Mouse (Mus musculus) forebrain, embryonic 11.5 days (tissue): ENCODE measurements at regions not wholly inside any gene's neighbourhood (a gene's known extent, or its start where the extent isn't known, plus 50 kb on each side); places are given as distances from the start of the nearest gene placed in this dataset.

Experiments used
- ATAC-seq: fragments of 200-750 bp; cut with Nextera tagmentation; replicated peaks from 2 replicates; pipeline ENCODE4 v1.8.0; 2017; ENCODE audit warnings: moderate TSS enrichment; ENCODE audit not compliant: low FRiP score
- DNase-seq: peaks from one replicate; pipeline ENCODE4 v3.0.0-alpha.2; 2017; ENCODE audit warnings: low spot score
- H3K27ac ChIP-seq: fragments of 300-500 bp; sonication (generic); 2 replicates; pipeline ENCODE4 v1.5.1; 2014; ENCODE audit warnings: low read depth, low read length
- H3K27me3 ChIP-seq: fragments of 300-500 bp; sonication (generic); 2 replicates; pipeline ENCODE4 v1.6.1; 2014; ENCODE audit warnings: mild to moderate bottlenecking, low read length, mixed read lengths; ENCODE audit not compliant: control insufficient read depth, insufficient read depth
- H3K36me3 ChIP-seq: fragments of 300-500 bp; sonication (generic); 2 replicates; pipeline ENCODE4 v1.6.1; 2014; ENCODE audit warnings: mild to moderate bottlenecking, low read length, moderate library complexity, mixed read lengths; ENCODE audit not compliant: control insufficient read depth, insufficient read depth
- H3K4me1 ChIP-seq: fragments of 300-500 bp; sonication (generic); replicated peaks from 2 replicates; pipeline ENCODE4 v1.6.1; 2014; ENCODE audit warnings: low read length, mixed read lengths; ENCODE audit not compliant: control insufficient read depth, insufficient read depth
- H3K4me2 ChIP-seq: fragments of 300-500 bp; sonication (generic); 2 replicates; pipeline ENCODE4 v1.6.1; 2014; ENCODE audit warnings: low read depth, mild to moderate bottlenecking, low read length, moderate library complexity, mixed read lengths; ENCODE audit not compliant: severe bottlenecking
- H3K4me3 ChIP-seq: fragments of 300-500 bp; sonication (generic); 2 replicates; pipeline ENCODE4 v1.5.1; 2014; ENCODE audit warnings: low read depth, low read length
- H3K9ac ChIP-seq: fragments of 300-500 bp; sonication (generic); 2 replicates; pipeline ENCODE4 v1.6.1; 2014; ENCODE audit warnings: low read length
- H3K9me3 ChIP-seq: fragments of 300-500 bp; sonication (generic); 2 replicates; pipeline ENCODE4 v1.6.1; 2016; ENCODE audit warnings: low read length, mixed read lengths; ENCODE audit not compliant: control insufficient read depth
- WGBS: fragments of 180-500 bp; shearing (Covaris S2); extraction: QIAGEN DNeasy Blood & Tissue Kit; methylation state at CpG from one replicate; pipeline ENCODE4 v1.1.7; 2014; 5-methylcytosine and 5-hydroxymethylcytosine counted together

- H3K4me3 ChIP-seq, result no peak overlapping the region
- no peak overlapping the region for H3K27ac ChIP-seq
- no peaks in the 10 kb centered on the region; the same call in 1 of the 2 replicates for H3K27me3 ChIP-seq
- H3K9ac ChIP-seq, result no peak overlapping the region
- H3K4me1 ChIP-seq, result no peaks in the 10 kb centered on the region; the same call in 1 of the 2 replicates
- ATAC-seq, result no peak
- no peak for DNase-seq
- H3K4me2 ChIP-seq, result no peak overlapping the region
- no peaks in the 10 kb centered on the region for H3K9me3 ChIP-seq
- WGBS, result 81% methylated on average over 13 of the region's 13 CpGs
- no peaks in the 10 kb centered on the region for H3K36me3 ChIP-seq
Observed at GRCm38 (mm10) chr5:118359646-118360373, 114.8 kb downstream of the 2410131K14Rik start.

- no peaks in the 10 kb centered on the region for H3K9me3 ChIP-seq
- ATAC-seq, result no peak
- no peaks in the 10 kb centered on the region; the same call in 1 of the 2 replicates for H3K4me1 ChIP-seq
- 83% methylated on average over 15 of the region's 16 CpGs for WGBS
- H3K27ac ChIP-seq, result no peak overlapping the region
- H3K36me3 ChIP-seq, result no peaks in the 10 kb centered on the region
- no peak overlapping the region for H3K9ac ChIP-seq
- H3K4me2 ChIP-seq, result no peak overlapping the region
- DNase-seq, result no peak
- no peak overlapping the region for H3K4me3 ChIP-seq
- H3K27me3 ChIP-seq, result no peaks in the 10 kb centered on the region; the same call in 1 of the 2 replicates
Observed at GRCm38 (mm10) chr5:118360374-118361064, 115.5 kb downstream of the 2410131K14Rik start.

DNA sequence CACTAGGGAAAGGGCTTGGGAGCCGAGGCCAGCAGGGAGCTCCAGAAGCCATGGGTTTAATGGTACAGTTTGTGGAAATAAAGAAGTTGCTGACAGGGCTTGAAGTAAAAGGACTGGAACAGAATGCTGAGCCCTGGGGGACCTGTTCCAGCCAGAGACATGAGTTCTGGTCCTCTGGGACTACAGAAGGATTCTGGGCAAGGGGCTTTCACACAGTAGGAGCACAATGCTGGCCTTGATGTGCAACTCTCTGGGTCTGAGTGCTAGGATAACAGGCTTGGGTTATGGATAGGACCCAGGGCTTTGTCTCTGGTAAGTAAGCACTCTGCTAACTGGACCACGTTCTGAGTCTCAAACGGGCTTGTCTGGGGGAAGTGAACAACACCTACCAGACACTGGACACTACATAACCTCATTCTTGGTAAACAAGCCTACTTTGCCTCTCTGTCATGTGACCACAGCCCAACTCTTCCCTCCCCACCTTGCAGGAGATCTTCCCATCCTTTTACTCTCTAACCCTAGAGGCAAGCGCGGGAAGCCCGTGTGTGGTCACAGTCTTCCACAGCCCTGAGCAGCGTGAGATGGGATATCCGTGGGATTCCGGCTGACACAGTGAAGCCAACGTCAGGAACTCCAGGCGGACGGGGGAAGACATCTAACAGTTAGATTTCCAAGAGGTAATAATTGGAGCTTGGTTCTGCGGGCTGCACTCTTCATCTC lies 116.3 kb downstream of the 2410131K14Rik start:
- Histone ChIP-seq H3K36me3 (no peaks in the 10 kb centered on the region), H3K27me3 (no peaks in the 10 kb centered on the region; the same call in 1 of the 2 replicates), H3K9me3 (no peaks in the 10 kb centered on the region), H3K4me1 (no peaks in the 10 kb centered on the region), H3K9ac (no peak overlapping the region), H3K4me2 (no peak overlapping the region), H3K4me3 (no peak overlapping the region), H3K27ac (no peak overlapping the region)
- ATAC-seq (no peak), DNase-seq (no peak)
- 83% methylated on average over 13 of the region's 13 CpGs for WGBS

GRCm38 (mm10) chr5:118361853-118362406 lies 116.9 kb downstream of the 2410131K14Rik start:
- 85% methylated on average over 8 of the region's 8 CpGs for WGBS
- Histone ChIP-seq H3K4me3 (no peak overlapping the region), H3K4me1 (no peaks in the 10 kb centered on the region), H3K36me3 (no peaks in the 10 kb centered on the region), H3K27me3 (no peaks in the 10 kb centered on the region; the same call in 1 of the 2 replicates), H3K9me3 (no peaks in the 10 kb centered on the region), H3K4me2 (no peak overlapping the region), H3K27ac (no peak overlapping the region), H3K9ac (no peak overlapping the region)
- no peak for DNase-seq
- ATAC-seq, result no peak

GRCm38 (mm10) chr5:118362738-118363137 lies 117.7 kb downstream of the 2410131K14Rik start:
- no peak for ATAC-seq
- no peak overlapping the region for H3K4me2 ChIP-seq
- H3K27ac ChIP-seq, result no peak overlapping the region
- DNase-seq, result no peak
- no peaks in the 10 kb centered on the region for H3K9me3 ChIP-seq
- no peak overlapping the region for H3K4me3 ChIP-seq
- H3K9ac ChIP-seq, result no peak overlapping the region
- no peaks in the 10 kb centered on the region for H3K36me3 ChIP-seq
- WGBS, result 82% methylated on average over 4 of the region's 4 CpGs
- no peaks in the 10 kb centered on the region for H3K4me1 ChIP-seq
- no peaks in the 10 kb centered on the region; the same call in 1 of the 2 replicates for H3K27me3 ChIP-seq

- ATAC-seq, result no peak
- no peaks in the 10 kb centered on the region for H3K36me3 ChIP-seq
Observed at GRCm38 (mm10) chr5:118363154-118363553, 118.1 kb downstream of the 2410131K14Rik start.

GRCm38 (mm10) chr5:118364646-118365045 lies 119.6 kb downstream of the 2410131K14Rik start:
- Histone ChIP-seq H3K27ac (no peak overlapping the region), H3K9me3 (no peaks in the 10 kb centered on the region), H3K27me3 (no peaks in the 10 kb centered on the region; the same call in 1 of the 2 replicates), H3K4me2 (no peak overlapping the region), H3K36me3 (no peaks in the 10 kb centered on the region), H3K9ac (no peak overlapping the region), H3K4me3 (no peak overlapping the region), H3K4me1 (no peaks in the 10 kb centered on the region)
- DNase-seq (no peak), ATAC-seq (no peak)
- 96% methylated on average over 4 of the region's 4 CpGs for WGBS

More at GRCm38 (mm10) chr5:118363154-118363553, 118.1 kb downstream of the 2410131K14Rik start:
- H3K27ac ChIP-seq, result no peak overlapping the region
- no peaks in the 10 kb centered on the region for H3K9me3 ChIP-seq
- no peak for DNase-seq
- no peak overlapping the region for H3K4me3 ChIP-seq
- no peak overlapping the region for H3K9ac ChIP-seq
- no peaks in the 10 kb centered on the region; the same call in 1 of the 2 replicates for H3K27me3 ChIP-seq
- WGBS, result 71% methylated on average over 6 of the region's 6 CpGs
- H3K4me2 ChIP-seq, result no peak overlapping the region
- no peaks in the 10 kb centered on the region for H3K4me1 ChIP-seq

DNA sequence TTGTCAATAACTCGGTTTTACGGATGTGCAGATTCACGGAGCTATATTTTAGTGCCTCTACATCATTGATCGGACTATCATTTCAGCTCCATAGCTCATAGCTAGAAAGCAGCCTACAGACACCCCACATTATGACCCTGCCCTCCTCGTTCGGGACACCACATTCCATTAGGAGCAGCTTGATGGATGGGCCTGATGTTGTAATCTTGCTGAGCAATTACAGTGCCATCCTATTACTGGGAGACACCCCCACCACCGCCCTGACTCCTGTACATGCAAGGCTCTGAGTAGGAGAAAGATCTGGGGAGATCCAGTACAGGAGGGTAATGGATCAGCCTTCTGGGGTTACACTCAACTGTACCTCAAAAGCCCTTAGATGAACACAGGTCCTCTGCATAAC lies 120.2 kb downstream of the 2410131K14Rik start:
- no peaks in the 10 kb centered on the region for H3K4me1 ChIP-seq
- 91% methylated on average over 7 of the region's 7 CpGs for WGBS
- no peak overlapping the region for H3K4me2 ChIP-seq

More for the DNA sequence above, 120.2 kb downstream of the 2410131K14Rik start:
- DNase-seq (no peak), ATAC-seq (no peak)
- H3K36me3 ChIP-seq, result no peaks in the 10 kb centered on the region
- H3K27me3 ChIP-seq, result no peaks in the 10 kb centered on the region; the same call in 1 of the 2 replicates
- no peak overlapping the region for H3K9ac ChIP-seq
- no peak overlapping the region for H3K27ac ChIP-seq
- H3K4me3 ChIP-seq, result no peak overlapping the region
- H3K9me3 ChIP-seq, result no peaks in the 10 kb centered on the region
